Mouse (Mus musculus) limb, embryonic 14.5 days (tissue): ENCODE results near the gene Pawr. TPM values are rescaled to one million over a fixed set of nuclear protein-coding genes. Genes with fewer than 3 reads are reported as not detected.

Experiments used
- ATAC-seq: fragments of 200-750 bp; cut with Nextera tagmentation; 2 replicates; pipeline ENCODE4 v1.8.0; 2017; ENCODE audit warnings: low read depth, moderate number of reproducible peaks, moderate TSS enrichment; ENCODE audit not compliant: low FRiP score
- DNase-seq: peaks from one replicate; pipeline ENCODE4 v3.0.0-alpha.2; 2015; ENCODE audit warnings: low spot score
- H3K27ac ChIP-seq: fragments of 300-500 bp; sonication (generic); replicated peaks from 2 replicates; pipeline ENCODE4 v1.5.1; 2014; ENCODE audit warnings: low read depth, mild to moderate bottlenecking, low read length, moderate library complexity, mixed read lengths
- H3K27me3 ChIP-seq: fragments of 300-500 bp; sonication (generic); 2 replicates; pipeline ENCODE4 v1.6.1; 2014; ENCODE audit warnings: low read length, mixed read lengths; ENCODE audit not compliant: control insufficient read depth, insufficient read depth
- H3K36me3 ChIP-seq: fragments of 300-500 bp; sonication (generic); 2 replicates; pipeline ENCODE4 v1.6.1; 2014; ENCODE audit warnings: mild to moderate bottlenecking, low read length, moderate library complexity, mixed read lengths; ENCODE audit not compliant: control insufficient read depth, insufficient read depth
- H3K4me1 ChIP-seq: fragments of 300-500 bp; sonication (generic); 2 replicates; pipeline ENCODE4 v1.6.1; 2014; ENCODE audit warnings: antibody characterized with exemption, low read length, mixed read lengths; ENCODE audit not compliant: control insufficient read depth, insufficient read depth
- H3K4me2 ChIP-seq: fragments of 300-500 bp; sonication (generic); replicated peaks from 2 replicates; pipeline ENCODE4 v1.6.1; 2014; ENCODE audit warnings: low read depth, mild to moderate bottlenecking, low read length, moderate library complexity; ENCODE audit not compliant: severe bottlenecking
- H3K4me3 ChIP-seq: fragments of 300-500 bp; sonication (generic); replicated peaks from 2 replicates; pipeline ENCODE4 v1.5.1; 2014; ENCODE audit warnings: low read length
- H3K9ac ChIP-seq: fragments of 300-500 bp; sonication (generic); 2 replicates; pipeline ENCODE4 v1.6.1; 2014; ENCODE audit warnings: mild to moderate bottlenecking, low read depth, low read length, moderate library complexity; ENCODE audit not compliant: severe bottlenecking
- H3K9me3 ChIP-seq: fragments of 300-500 bp; sonication (generic); 2 replicates; pipeline ENCODE4 v1.6.1; 2016; ENCODE audit warnings: low read length; ENCODE audit not compliant: control insufficient read depth
- POLR2A ChIP-seq: fragments of 200-500 bp; IDR thresholded peaks from 2 replicates; pipeline ENCODE4 v1.8.0; 2012; ENCODE audit warnings: inconsistent platforms, mild to moderate bottlenecking, moderate library complexity, borderline replicate concordance; ENCODE audit not compliant: insufficient read depth, insufficient read length; ENCODE audit errors: extremely low read depth
- WGBS: fragments of 180-500 bp; shearing (Covaris S2); extraction: QIAGEN DNeasy Blood & Tissue Kit; methylation state at CpG from one replicate; pipeline ENCODE4 v1.1.7; 2014; 5-methylcytosine and 5-hydroxymethylcytosine counted together
- polyA plus RNA-seq, 2 experiments: library from polyadenylated mRNA; depleted of rRNA in 1 of 2; stranded (reverse) in 1 of 2; unstranded in 1 of 2; fragments of >200 nt; fragmentation: Nextera tagmentation in 1 of 2; extraction: Ambion mirVana in 1 of 2; gene quantifications; 2 replicates each; pipeline versions ENCODE4 v1.2.1 to v1.2.3; 2012 to 2014

The Pawr gene
- polyA plus RNA-seq, 2 experiments = 3.1 to 3.5 TPM

DNA sequence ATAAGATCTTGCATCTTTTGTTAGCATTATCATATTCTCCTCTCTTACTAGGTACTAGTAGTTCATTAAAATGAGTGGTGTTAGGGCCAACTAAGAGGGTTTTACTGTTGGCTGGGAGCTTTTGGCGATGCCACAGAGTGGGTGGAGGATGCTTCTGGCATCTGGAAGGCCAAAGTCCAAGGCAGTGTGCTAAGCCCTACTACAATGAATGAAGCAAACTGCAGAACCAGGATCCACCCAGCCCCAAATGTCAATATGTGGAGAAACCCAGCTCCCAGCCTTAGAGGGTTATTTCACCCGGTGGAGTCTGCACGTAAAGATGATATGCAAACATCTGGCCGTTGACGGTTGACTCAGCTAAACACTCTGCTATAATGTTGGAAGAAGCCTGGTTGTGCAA lies 2.1 kb upstream of the Pawr start:
- WGBS = 79% methylated on average over 5 of the region's 5 CpGs
- H3K27me3 ChIP-seq = peaks cover 17% of the 10 kb centered on the region
- H3K9ac ChIP-seq = no peak overlapping the region
- H3K4me1 ChIP-seq = no peaks in the 10 kb centered on the region; the same call in 1 of the 2 replicates
- H3K36me3 ChIP-seq = no peaks in the 10 kb centered on the region
- no peaks in the 10 kb centered on the region for H3K9me3 ChIP-seq
- DNase-seq = no peak
- no peak for TF ChIP-seq POLR2A
- ATAC-seq = no peak
- no peak overlapping the region for H3K4me2 ChIP-seq
- H3K4me3 ChIP-seq = no peak overlapping the region
- H3K27ac ChIP-seq = no peak overlapping the region

- Histone ChIP-seq H3K36me3 (no peaks in the 10 kb centered on the region), H3K4me1 (no peaks in the 10 kb centered on the region; the same call in 1 of the 2 replicates), H3K27ac (no peak overlapping the region), H3K4me2 (peak overlapping the region; percentile 97), H3K9me3 (no peaks in the 10 kb centered on the region), H3K4me3 (peak overlapping the region; percentile 72), H3K9ac (no peak overlapping the region), H3K27me3 (peaks cover 17% of the 10 kb centered on the region)
- no peak for DNase-seq
- no peak for TF ChIP-seq POLR2A
- no peak for ATAC-seq
- 7% methylated on average over 10 of the region's 10 CpGs for WGBS
These were observed 957 bp upstream of the Pawr start for GRCm38 (mm10) chr10:108330964-108331363.

DNA sequence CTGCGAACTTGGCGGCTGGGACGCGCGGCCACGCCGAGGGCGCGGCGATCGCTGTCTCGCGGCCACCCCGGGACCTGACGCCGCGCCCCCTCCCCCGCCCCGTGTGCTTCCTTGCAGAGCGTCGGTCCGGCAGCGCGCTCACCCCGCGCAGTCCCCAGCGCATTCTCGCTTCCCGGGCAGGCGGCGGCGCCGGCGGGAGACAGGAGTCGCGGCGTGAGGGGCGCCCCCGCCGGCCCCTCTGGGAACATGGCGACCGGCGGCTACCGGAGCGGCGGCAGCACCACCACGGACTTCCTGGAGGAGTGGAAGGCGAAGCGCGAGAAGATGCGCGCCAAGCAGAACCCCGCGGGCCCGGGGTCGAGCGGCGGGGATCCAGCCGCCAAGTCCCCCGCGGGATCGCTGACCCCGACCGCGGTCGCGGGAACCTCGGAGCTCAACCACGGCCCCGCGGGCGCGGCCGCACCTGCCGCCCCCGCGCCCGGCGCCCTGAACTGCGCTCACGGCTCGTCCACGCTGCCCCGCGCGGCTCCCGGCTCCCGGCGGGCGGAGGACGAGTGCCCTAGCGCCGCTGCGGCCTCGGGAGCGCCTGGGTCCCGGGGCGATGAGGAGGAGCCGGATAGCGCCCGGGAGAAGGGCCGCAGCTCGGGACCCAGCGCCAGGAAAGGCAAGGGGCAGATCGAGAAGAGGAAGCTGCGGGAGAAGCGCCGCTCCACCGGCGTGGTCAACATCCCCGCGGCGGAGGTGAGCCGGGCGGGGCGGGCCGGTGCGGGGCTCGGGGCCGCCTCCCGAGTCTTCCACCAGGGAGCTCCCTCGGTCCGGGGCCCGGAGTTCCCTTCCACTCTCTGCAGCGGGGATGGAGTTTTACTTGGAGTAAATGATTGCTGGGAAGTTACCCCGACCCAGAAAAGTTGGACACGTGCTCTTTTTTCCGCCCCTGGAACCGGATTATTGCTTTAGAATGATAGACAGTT lies 935 bp downstream of the Pawr start:
- no peaks in the 10 kb centered on the region for H3K36me3 ChIP-seq
- DNase-seq (no peak), ATAC-seq (peak; percentile 47)
- WGBS = 4% methylated on average over 44 of the region's 129 CpGs
- H3K9ac ChIP-seq = peak overlapping the region; percentile 65
- H3K27ac ChIP-seq = no peak overlapping the region
- peak overlapping the region; percentile 97 for H3K4me2 ChIP-seq
- no peaks in the 10 kb centered on the region; the same call in 1 of the 2 replicates for H3K4me1 ChIP-seq
- peaks cover 17% of the 10 kb centered on the region for H3K27me3 ChIP-seq
- no peak for TF ChIP-seq POLR2A
- no peaks in the 10 kb centered on the region for H3K9me3 ChIP-seq
- peak overlapping the region; percentile 72 for H3K4me3 ChIP-seq

DNA sequence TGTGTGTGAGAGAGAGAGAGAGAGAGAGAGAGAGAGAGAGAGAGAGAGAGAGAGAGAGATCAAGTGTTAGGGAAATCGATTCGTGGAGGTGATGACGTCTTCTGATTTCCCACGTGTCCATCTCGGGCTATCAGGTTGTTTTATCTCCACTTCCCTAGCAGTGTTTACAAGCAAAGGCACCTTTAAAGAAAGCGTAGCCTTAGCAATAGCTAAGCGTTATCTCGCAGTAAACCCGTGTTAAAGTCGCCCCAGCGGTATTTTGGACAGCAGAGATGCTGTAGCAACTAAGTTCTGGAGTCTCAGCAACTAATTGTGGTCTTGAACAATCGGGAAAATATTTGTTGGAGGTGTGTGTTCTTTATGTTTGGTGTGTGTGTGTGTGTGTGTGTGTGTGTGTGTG lies 1.7 kb downstream of the Pawr start:
- TF ChIP-seq POLR2A = no peak
- ATAC-seq (no peak), DNase-seq (no peak)
- WGBS = 7% methylated on average over 12 of the region's 12 CpGs
- Histone ChIP-seq H3K9me3 (no peaks in the 10 kb centered on the region), H3K9ac (no peak overlapping the region), H3K36me3 (no peaks in the 10 kb centered on the region), H3K27ac (no peak overlapping the region), H3K4me1 (no peaks in the 10 kb centered on the region; the same call in 1 of the 2 replicates), H3K27me3 (peaks cover 17% of the 10 kb centered on the region), H3K4me3 (peak overlapping the region; percentile 72), H3K4me2 (peak overlapping the region; percentile 97)

DNA sequence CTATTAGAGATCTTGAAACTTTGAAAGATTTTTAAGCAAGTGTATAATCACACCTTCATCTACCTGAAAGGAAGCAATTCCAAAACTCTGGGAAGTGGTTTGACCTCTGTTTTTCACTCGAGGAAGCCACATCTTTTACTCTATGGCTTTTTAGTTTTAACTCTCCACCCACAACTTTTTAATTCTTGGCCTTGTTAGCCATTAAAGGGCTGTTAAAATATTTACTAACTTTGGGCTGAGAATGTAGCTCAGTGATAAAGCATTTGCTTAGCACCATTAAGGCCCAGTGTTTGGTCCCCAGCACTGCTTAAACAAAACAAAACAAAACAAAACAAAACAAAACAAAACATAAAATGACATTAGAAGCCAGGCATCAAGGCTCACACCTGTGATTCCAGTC lies 2.2 kb downstream of the Pawr start:
- no peaks in the 10 kb centered on the region for H3K36me3 ChIP-seq
- no peak for TF ChIP-seq POLR2A
- H3K27me3 ChIP-seq = peaks cover 17% of the 10 kb centered on the region
- H3K9me3 ChIP-seq = no peaks in the 10 kb centered on the region
- H3K27ac ChIP-seq = no peak overlapping the region
- H3K4me2 ChIP-seq = no peak overlapping the region
- no peaks in the 10 kb centered on the region; the same call in 1 of the 2 replicates for H3K4me1 ChIP-seq
- no peak overlapping the region for H3K9ac ChIP-seq
- DNase-seq (no peak), ATAC-seq (no peak)
- 32% methylated on average over 1 of the region's 1 CpGs for WGBS
- H3K4me3 ChIP-seq = no peak overlapping the region
